Mouse (Mus musculus): Measurements from ENCODE around the gene 1810013L24Rik.

Gene 1810013L24Rik

DNA sequence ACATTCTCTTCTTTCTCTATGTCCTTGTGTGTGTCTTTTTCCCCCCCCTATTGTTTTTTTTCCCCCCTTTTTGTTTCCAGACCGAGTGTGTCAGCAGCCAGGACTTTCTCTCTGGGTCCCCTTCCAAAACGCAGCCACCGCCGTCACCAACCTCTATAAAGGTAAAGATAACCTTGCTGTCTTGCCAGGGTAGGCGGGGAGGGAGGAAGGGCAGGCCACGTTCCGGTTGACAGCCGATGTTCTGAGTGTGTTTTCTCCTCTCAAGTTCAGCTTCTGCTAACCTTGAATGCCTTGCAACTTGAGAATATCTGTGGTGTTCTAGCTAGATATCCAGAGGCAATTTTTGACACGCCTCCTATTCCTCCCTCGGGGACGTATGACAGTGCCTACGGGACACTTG, 1.3 kb downstream of the 1810013L24Rik start:
- in situ Hi-C loops (cut with MboI; ENCODE audit: low sequenced_read_pairs): no loop called here

DNA sequence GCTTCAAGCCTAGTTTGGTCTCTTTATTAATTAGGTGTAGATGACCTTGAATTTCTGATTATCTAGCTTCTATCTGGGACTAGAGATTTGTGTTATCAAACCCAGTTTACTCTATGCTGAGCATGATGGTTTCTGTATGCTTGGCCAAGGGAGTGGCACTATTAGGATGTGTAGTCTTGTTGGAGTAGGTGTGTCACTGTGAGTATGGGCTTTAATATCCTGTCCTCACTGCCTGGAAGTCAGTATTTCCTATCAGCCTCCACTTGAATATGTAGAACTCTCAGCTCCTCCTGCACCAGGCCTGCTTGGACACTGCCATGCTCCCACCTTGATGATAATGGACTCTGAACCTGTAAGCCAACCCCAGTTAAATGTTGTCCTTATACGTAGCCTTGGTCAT, 7.0 kb downstream of the 1810013L24Rik start:
- in situ Hi-C loops (cut with MboI; ENCODE audit: low sequenced_read_pairs): no loop called here

DNA sequence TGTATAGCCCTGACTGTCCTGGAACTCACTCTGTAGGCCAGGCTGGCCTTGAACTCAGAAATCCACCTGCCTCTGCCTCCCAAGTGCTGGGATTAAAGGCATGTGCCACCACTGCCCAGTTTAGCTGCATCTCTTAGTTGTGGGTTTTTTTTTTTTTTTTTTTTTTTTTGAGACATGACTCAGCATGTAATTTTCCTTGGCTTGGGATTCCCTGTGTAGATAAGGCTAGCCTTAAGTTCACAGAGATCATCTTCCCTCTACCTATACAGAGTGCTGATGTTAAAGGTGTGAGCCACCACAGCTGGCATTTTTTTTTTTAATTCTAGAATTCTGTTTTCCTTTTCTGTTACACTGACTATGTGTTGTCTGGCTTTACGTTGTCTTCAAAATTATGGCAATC, 7.7 kb downstream of the 1810013L24Rik start:
- in situ Hi-C loops (cut with MboI; ENCODE audit: low sequenced_read_pairs): no loop called here

DNA sequence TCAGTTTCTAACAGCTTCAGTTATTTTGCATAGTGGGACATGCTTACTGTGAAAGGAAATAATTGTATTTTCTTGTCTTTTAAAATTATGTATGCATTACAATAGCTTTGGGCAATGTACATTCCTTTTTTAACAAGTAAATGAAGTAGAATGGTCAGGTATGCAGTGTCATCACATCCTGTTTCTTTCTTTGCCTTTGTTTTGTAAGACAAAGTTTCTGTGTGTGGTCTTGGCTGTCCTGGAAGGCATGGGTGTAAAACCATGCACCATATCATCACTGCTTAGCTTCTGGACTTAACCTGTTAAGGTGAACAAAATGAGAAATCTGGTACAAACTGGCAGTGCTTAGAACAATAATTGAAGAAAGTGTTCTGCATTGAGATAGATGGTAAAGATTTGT, 9.0 kb downstream of the 1810013L24Rik start:
- in situ Hi-C loops (cut with MboI; ENCODE audit: low sequenced_read_pairs): no loop called here

DNA sequence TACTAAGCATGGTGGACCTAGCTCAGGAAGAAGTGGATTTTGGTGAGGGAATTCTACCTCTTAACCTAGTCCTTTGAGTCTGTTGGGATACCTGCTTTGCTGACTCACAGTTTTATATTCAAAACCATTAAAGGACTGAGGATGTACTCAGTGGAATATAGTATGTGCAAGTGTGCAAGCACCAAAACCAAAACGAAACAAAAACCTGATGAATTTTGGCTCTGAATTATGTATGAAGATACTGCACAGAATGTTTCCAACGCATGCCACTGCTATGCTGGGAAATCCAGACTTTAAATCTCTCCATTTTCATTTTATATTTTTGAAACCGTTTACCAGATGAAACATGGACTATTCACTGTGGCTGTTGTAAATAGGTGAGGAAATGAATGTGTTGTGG, 10.7 kb downstream of the 1810013L24Rik start:
- in situ Hi-C loops (cut with MboI; ENCODE audit: low sequenced_read_pairs): no loop called here

- in situ Hi-C loops (cut with MboI; ENCODE audit: low sequenced_read_pairs): no loop called here
Measured at GRCm38 (mm10) chr16:8842962-8843361, 13.1 kb downstream of the 1810013L24Rik start.

- in situ Hi-C loops (cut with MboI; ENCODE audit: low sequenced_read_pairs): no loop called here
Measured at GRCm38 (mm10) chr16:8843580-8844175, 13.8 kb downstream of the 1810013L24Rik start.

DNA sequence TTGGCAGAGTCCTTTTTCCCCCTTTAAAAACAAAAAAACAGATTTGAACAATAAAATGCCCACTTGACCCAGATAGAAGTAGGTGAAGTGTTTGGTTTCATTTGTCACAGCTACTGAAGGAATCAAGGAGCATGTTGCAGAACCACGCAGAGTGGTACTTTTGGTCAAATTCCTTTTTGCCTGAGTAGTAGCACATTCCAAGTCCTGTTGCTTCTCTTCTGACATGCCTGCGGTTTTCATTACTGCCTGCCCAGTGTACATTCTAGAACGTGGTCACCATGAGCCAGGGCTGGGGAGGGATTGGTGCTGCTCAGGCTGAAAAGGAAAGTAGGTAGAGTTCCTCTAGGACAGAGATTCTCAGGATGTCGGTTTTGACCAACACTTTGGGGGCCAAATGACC, 16.1 kb downstream of the 1810013L24Rik start:
- in situ Hi-C loops (cut with MboI; ENCODE audit: low sequenced_read_pairs): no loop called here

- in situ Hi-C loops (cut with MboI; ENCODE audit: low sequenced_read_pairs): no loop called here
Measured at GRCm38 (mm10) chr16:8848309-8849068, 18.6 kb downstream of the 1810013L24Rik start.

GRCm38 (mm10) chr16:8849929-8850328, 20.0 kb downstream of the 1810013L24Rik start:
- in situ Hi-C loops (cut with MboI; ENCODE audit: low sequenced_read_pairs): loop anchor here (25.0 kb wide), 2 partner anchors 363 to 438 kb away; no protein-coding TSS in a partner anchor

- in situ Hi-C loops (cut with MboI; ENCODE audit: low sequenced_read_pairs): loop anchor here (25.0 kb wide), 2 partner anchors 368 to 443 kb away; no protein-coding TSS in a partner anchor
Measured at GRCm38 (mm10) chr16:8855143-8855542, 25.2 kb downstream of the 1810013L24Rik start.

- in situ Hi-C loops (cut with MboI; ENCODE audit: low sequenced_read_pairs): loop anchor here (25.0 kb wide), 2 partner anchors 370 to 445 kb away; no protein-coding TSS in a partner anchor
Measured at GRCm38 (mm10) chr16:8856820-8857219, 26.9 kb downstream of the 1810013L24Rik start.

- in situ Hi-C loops (cut with MboI; ENCODE audit: low sequenced_read_pairs): loop anchor here (10.0 to 25.0 kb wide), 3 partner anchors 178 to 450 kb away; partner anchors contain the start of gene Gm5767
Measured at GRCm38 (mm10) chr16:8862336-8862987, 32.6 kb downstream of the 1810013L24Rik start.

- in situ Hi-C loops (cut with MboI; ENCODE audit: low sequenced_read_pairs): loop anchor here (10.0 to 25.0 kb wide), 3 partner anchors 179 to 452 kb away; partner anchors contain the start of gene Gm5767
Measured at GRCm38 (mm10) chr16:8864223-8864631, 34.3 kb downstream of the 1810013L24Rik start.

- in situ Hi-C loops (cut with MboI; ENCODE audit: low sequenced_read_pairs): loop anchor here (10.0 to 25.0 kb wide), 3 partner anchors 183 to 455 kb away; partner anchors contain the start of gene Gm5767
Measured at GRCm38 (mm10) chr16:8867406-8867955, 37.6 kb downstream of the 1810013L24Rik start.

DNA sequence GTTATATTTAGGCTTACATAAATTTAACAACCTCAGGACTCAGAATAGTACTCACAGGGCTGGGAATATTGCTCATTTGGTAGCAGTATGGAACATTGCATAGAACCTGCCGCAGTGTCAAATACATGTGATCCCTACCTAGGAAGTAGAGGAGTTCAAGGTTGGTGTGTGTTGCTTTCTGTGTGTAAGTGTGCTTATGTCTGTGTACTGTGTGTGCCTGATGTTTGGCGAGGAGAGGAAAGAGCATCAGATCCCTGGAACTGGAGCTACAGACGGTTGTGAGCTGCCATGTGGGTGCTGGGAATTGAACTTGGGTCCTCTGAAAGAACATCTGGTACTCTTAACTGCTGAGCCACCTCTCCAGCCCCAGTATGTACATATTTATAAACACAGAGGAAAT, 38.6 kb downstream of the 1810013L24Rik start:
- in situ Hi-C loops (cut with MboI; ENCODE audit: low sequenced_read_pairs): loop anchor here (10.0 to 25.0 kb wide), 3 partner anchors 184 to 456 kb away; partner anchors contain the start of gene Gm5767

DNA sequence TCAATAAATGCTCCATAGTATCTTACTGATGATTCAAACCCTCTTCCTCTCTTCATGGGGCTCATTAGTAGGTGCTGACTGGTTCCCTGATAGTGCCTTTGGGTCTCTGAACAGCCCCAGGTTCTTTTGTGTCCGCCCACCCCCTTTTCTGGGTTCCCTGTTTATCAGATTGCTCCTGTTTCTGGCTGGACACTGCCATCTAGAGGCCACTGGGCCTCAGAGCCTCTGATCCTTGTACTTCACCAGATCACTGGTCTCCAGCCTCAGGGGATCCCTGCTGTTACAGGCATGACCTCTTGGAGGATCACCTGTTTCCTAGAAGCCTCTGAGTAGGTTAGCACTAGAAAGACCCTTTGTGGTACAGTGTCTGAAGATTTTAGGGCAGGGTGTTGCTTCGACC, 39.8 kb downstream of the 1810013L24Rik start:
- in situ Hi-C loops (cut with MboI; ENCODE audit: low sequenced_read_pairs): loop anchor here (10.0 to 25.0 kb wide), 3 partner anchors 185 to 457 kb away; partner anchors contain the start of gene Gm5767

DNA sequence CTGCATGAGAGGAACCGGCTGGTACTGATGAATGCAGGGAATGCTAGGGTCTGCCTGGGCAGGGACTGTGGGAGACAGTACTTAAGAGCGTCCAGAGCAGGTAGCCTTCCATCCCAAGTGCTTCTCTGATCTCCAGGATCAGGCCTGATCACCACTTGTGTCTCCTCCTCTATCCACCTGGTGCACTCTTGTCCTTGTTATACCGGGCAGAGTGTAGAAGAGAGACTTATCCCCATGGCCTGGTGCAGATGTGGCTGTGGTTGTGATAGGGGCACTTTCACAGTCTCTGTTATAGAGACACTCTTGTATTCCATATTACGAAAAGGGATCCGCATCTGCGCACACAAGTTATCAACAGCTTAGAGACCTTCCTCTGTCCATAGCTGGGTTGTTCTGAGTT, 41.5 kb downstream of the 1810013L24Rik start:
- in situ Hi-C loops (cut with MboI; ENCODE audit: low sequenced_read_pairs): loop anchor here (25.0 kb wide), 2 partner anchors 384 to 459 kb away; no protein-coding TSS in a partner anchor

- in situ Hi-C loops (cut with MboI; ENCODE audit: low sequenced_read_pairs): loop anchor here (25.0 kb wide), 2 partner anchors 385 to 460 kb away; no protein-coding TSS in a partner anchor
Measured at GRCm38 (mm10) chr16:8872019-8872418, 42.1 kb downstream of the 1810013L24Rik start.

DNA sequence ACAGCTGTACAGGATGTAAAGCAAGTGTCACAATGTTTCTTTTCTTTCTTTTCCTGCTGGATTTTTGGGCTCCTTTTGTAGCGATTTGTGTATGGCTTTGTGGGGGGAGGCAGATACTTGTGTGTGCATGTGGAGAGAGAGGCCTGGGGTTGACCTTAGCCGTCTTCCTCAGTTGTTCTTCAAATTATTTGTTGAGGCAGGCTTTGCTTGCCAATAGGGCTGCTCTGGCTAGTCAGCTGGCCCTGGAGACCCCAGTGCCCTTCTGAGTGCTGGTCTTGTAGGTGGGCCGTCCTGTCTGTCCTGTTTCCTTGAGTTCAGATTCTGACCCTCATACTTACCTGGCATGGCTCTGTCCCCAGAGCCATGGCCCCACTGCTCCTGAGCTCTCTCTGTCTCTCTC, 42.6 kb downstream of the 1810013L24Rik start:
- in situ Hi-C loops (cut with MboI; ENCODE audit: low sequenced_read_pairs): loop anchor here (25.0 kb wide), 2 partner anchors 385 to 460 kb away; no protein-coding TSS in a partner anchor

GRCm38 (mm10) chr16:8880076-8880475, 50.2 kb downstream of the 1810013L24Rik start:
- in situ Hi-C loops (cut with MboI; ENCODE audit: low sequenced_read_pairs): no loop called here

Data from CH12F3 (cell line).